Mouse (Mus musculus) midbrain, postnatal 0 days (tissue): ENCODE measurements at regions not wholly inside any gene's neighbourhood (a gene's known extent, or its start where the extent isn't known, plus 50 kb on each side); places are given as distances from the start of the nearest gene placed in this dataset.

Source experiments
- ATAC-seq: fragments of 200-750 bp; cut with Nextera tagmentation; 2 replicates; pipeline ENCODE4 v1.8.0; 2017; ENCODE audit warnings: moderate number of reproducible peaks, mild to moderate bottlenecking, moderate TSS enrichment, moderate library complexity; ENCODE audit not compliant: low FRiP score
- DNase-seq: peaks from one replicate; pipeline ENCODE4 v3.0.0-alpha.2; 2015; ENCODE audit warnings: low spot score
- H3K27ac ChIP-seq: fragments of 300-500 bp; sonication (generic); 2 replicates; pipeline ENCODE4 v1.5.1; 2014; ENCODE audit warnings: low read depth, mild to moderate bottlenecking, low read length, mixed read lengths
- H3K27me3 ChIP-seq: fragments of 300-500 bp; sonication (generic); 2 replicates; pipeline ENCODE4 v1.6.1; 2014; ENCODE audit warnings: low read length, control low read depth, mixed read lengths; ENCODE audit not compliant: insufficient read depth
- H3K36me3 ChIP-seq: fragments of 300-500 bp; sonication (generic); 2 replicates; pipeline ENCODE4 v1.6.1; 2014; ENCODE audit warnings: low read length, control low read depth, mixed read lengths; ENCODE audit not compliant: insufficient read depth
- H3K4me1 ChIP-seq: fragments of 300-500 bp; sonication (generic); 2 replicates; pipeline ENCODE4 v1.6.1; 2014; ENCODE audit warnings: mild to moderate bottlenecking, control low read depth, antibody characterized with exemption, low read length, mixed read lengths; ENCODE audit not compliant: insufficient read depth
- H3K4me2 ChIP-seq: fragments of 300-500 bp; sonication (generic); 2 replicates; pipeline ENCODE4 v1.6.1; 2014; ENCODE audit warnings: low read depth, mild to moderate bottlenecking, low read length, mixed read lengths; ENCODE audit not compliant: poor library complexity, severe bottlenecking
- H3K4me3 ChIP-seq: fragments of 300-500 bp; sonication (generic); 2 replicates; pipeline ENCODE4 v1.5.1; 2014; ENCODE audit warnings: low read depth, mild to moderate bottlenecking, low read length, moderate library complexity
- H3K9ac ChIP-seq: fragments of 300-500 bp; sonication (generic); replicated peaks from 2 replicates; pipeline ENCODE4 v1.6.1; 2014; ENCODE audit warnings: mild to moderate bottlenecking, low read length, moderate library complexity, mixed read lengths; ENCODE audit not compliant: poor library complexity, severe bottlenecking
- H3K9me3 ChIP-seq: fragments of 300-500 bp; sonication (generic); 2 replicates; pipeline ENCODE4 v1.6.1; 2016; ENCODE audit warnings: low read length, control low read depth
- CTCF ChIP-seq: IDR thresholded peaks from 2 replicates; pipeline ENCODE4 v1.5.1; 2016; ENCODE audit warnings: antibody characterized with exemption, mild to moderate bottlenecking
- WGBS: fragments of 180-500 bp; shearing (Covaris S2); extraction: QIAGEN DNeasy Blood & Tissue Kit; methylation state at CpG from one replicate; pipeline ENCODE4 v1.1.7; 2014; 5-methylcytosine and 5-hydroxymethylcytosine counted together

DNA sequence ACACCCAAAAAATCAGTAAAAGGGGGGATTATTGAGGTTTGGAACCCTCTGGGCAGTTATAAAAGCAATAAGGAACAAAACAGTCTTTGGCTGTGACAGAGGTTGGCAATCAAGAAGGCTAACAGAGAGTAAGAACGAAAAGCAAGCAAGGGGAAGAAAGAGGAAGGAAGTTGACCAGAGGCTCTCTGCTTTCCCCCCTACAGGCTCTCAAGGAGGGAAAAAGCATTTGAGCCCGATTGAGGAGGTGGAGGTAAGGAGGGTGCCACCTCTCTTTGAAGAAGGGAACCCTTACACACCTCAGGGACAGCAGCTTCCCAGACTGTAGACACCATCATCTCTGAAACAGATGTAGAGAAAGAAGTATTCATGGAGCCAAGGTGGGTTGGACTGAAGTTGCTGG is 194.6 kb upstream of the Hnrnpa3 start:
- peaks cover 2% of the 10 kb centered on the region; the same call in 1 of the 2 replicates for H3K4me1 ChIP-seq
- whole genome bisulfite sequencing = 47% methylated on average over 2 of the region's 2 CpGs
- H3K9ac ChIP-seq = no peak overlapping the region
- no peak overlapping the region for H3K4me2 ChIP-seq
- no peaks in the 10 kb centered on the region for H3K9me3 ChIP-seq
- H3K27me3 ChIP-seq = no peaks in the 10 kb centered on the region
- DNase-seq = no peak
- no peak overlapping the region for H3K4me3 ChIP-seq
- no peak overlapping the region for H3K27ac ChIP-seq
- TF ChIP-seq CTCF = no peak
- no peaks in the 10 kb centered on the region for H3K36me3 ChIP-seq
- ATAC-seq = no peak

DNA sequence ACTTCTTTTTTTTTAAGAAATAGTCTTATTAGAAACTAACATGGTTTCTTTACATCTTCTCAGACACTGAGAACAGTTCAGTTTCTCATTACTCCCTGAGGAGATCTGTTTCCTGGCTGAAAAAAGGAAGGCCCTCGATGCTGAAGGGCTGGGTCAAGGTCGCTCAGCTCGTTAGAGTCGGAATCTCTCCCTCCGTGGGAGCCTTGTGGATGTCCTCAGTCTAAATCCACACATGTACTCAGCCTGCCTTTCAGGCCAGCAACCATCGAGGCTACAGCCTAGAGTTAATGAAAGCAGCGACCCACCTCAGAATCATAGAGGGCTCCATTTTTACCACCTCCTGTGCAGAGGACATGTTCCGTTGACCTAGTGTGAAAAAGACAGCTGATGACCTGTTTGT is 190.2 kb upstream of the Hnrnpa3 start:
- 71% methylated on average over 8 of the region's 8 CpGs for WGBS
- DNase-seq = no peak
- H3K4me1 ChIP-seq = 0 out of 2 replicates have a peak, but pooled peaks cover 6% of the 10 kb centered on the region
- ATAC-seq = no peak
- TF ChIP-seq CTCF = no peak
- H3K4me2 ChIP-seq = no peak overlapping the region
- H3K9me3 ChIP-seq = no peaks in the 10 kb centered on the region
- no peak overlapping the region for H3K9ac ChIP-seq
- no peak overlapping the region for H3K4me3 ChIP-seq
- no peaks in the 10 kb centered on the region for H3K36me3 ChIP-seq
- no peak overlapping the region for H3K27ac ChIP-seq
- no peaks in the 10 kb centered on the region for H3K27me3 ChIP-seq

DNA sequence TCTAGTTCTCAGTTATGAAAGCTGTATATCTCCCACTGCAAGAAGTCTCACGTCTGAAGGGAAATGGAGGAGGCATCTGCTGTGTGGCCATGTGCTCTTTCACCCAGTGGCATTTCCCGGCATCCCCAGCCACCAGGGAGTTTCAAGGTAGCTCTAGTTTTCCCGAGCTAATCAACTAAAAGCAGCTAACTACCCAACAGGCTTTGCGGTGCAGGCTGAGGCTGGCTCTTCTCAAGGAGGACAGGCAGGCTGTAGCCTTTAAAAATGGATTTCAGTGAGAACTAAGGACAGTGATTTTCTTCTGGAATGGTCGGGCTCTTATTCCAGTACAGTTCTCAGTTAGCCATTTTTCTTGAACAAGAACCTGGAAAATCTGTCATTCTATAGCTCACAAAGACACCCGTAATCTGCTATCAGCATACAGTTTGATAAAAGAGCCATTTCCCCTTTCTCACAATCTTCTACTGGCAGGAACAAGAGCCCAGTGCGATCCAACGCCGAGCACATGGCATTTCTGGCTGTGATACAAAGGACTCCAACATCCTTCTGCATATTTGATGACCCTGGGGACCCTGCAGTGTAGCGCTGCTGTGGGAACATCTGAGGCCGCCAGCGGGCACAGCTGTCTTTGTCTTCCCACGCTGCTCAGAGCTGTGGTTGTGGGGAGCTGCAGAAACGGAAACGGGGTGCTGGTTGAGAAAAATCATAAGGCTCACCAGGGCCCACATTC is 188.9 kb upstream of the Hnrnpa3 start:
- ATAC-seq = peak; percentile 81
- no peak overlapping the region for H3K9ac ChIP-seq

DNA sequence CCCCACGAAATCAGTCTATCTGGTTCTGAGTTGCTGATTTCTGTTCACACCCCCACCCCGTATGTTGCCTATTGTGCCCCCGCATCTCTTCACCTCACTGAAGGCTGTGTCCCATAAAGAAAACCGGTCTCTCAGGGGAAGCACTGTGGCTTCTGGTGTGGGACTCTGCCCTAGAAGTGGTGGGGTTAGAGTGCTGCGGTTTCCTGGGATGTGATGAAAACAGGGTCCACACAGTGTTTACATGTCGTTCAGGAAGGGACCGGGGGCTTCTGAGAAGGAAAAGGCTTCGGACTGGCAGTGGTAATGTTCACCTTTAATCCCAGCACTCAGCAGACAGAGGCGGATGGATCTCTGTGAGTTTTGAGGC is 188.4 kb upstream of the Hnrnpa3 start:
- TF ChIP-seq CTCF = no peak
- 35% methylated on average over 9 of the region's 9 CpGs for WGBS
- ATAC-seq = no peak
- H3K27me3 ChIP-seq = no peaks in the 10 kb centered on the region
- H3K4me2 ChIP-seq = no peak overlapping the region
- DNase-seq = no peak
- H3K27ac ChIP-seq = peak overlapping the region; percentile 58; the same call in 1 of the 2 replicates
- no peak overlapping the region for H3K9ac ChIP-seq
- H3K4me3 ChIP-seq = no peak overlapping the region
- no peaks in the 10 kb centered on the region for H3K9me3 ChIP-seq
- H3K36me3 ChIP-seq = no peaks in the 10 kb centered on the region
- H3K4me1 ChIP-seq = 0 out of 2 replicates have a peak, but pooled peaks cover 6% of the 10 kb centered on the region

More for the DNA sequence above, 188.9 kb upstream of the Hnrnpa3 start:
- H3K4me3 ChIP-seq = no peak overlapping the region
- peak; percentile 81 for DNase-seq
- 0 out of 2 replicates have a peak, but pooled peaks cover 6% of the 10 kb centered on the region for H3K4me1 ChIP-seq
- H3K4me2 ChIP-seq = peak overlapping the region; percentile 2; the same call in 1 of the 2 replicates
- TF ChIP-seq CTCF = no peak
- H3K36me3 ChIP-seq = no peaks in the 10 kb centered on the region
- peak overlapping the region; percentile 58 for H3K27ac ChIP-seq
- WGBS = 10% methylated on average over 15 of the region's 15 CpGs
- H3K27me3 ChIP-seq = no peaks in the 10 kb centered on the region
- no peaks in the 10 kb centered on the region for H3K9me3 ChIP-seq

DNA sequence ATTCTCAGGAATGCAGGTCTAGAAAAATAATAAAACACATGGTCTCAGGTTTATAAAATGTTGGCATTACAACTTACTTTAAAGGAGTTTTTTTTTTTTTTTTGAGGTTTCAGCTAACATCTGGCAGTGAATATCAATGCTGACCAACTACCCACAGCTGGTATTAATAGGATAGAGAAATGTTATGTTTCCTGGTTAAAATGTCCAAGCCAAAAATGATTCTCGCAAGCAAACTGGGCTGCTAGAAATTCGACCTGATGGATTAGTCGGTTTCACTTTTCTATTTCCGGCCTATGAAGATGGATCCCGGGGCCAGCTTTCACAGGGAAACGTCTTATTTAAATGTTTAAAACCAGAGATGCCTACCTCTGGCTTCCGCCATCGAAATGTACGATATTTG is 186.6 kb upstream of the Hnrnpa3 start:
- no peaks in the 10 kb centered on the region for H3K36me3 ChIP-seq
- H3K4me2 ChIP-seq = no peak overlapping the region
- no peak for TF ChIP-seq CTCF
- no peak overlapping the region for H3K9ac ChIP-seq
- H3K4me3 ChIP-seq = no peak overlapping the region
- 83% methylated on average over 9 of the region's 9 CpGs for WGBS
- DNase-seq (no peak), ATAC-seq (no peak)
- no peaks in the 10 kb centered on the region for H3K9me3 ChIP-seq
- H3K4me1 ChIP-seq = 0 out of 2 replicates have a peak, but pooled peaks cover 6% of the 10 kb centered on the region
- no peaks in the 10 kb centered on the region for H3K27me3 ChIP-seq
- H3K27ac ChIP-seq = no peak overlapping the region

DNA sequence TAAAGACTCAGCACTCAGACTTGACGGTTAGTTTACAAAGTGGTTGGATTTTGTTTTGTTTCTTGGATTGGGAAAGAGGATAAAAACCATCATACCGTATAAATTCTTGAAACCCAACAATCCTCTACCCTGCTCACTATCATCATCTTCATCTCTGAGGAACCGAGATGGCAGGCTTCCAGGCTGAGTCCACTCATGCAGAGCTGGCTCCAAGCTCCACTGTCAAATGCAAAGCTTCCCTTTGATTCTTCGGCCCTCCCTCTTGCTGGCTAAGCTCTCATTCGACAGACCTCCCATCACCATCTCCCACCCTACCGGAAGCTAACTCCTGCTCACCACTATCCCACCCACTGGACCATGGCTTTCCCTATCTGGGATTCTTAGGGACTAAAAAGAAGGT is 184.6 kb upstream of the Hnrnpa3 start:
- WGBS = 54% methylated on average over 6 of the region's 6 CpGs
- Histone ChIP-seq H3K9ac (no peak overlapping the region), H3K4me1 (0 out of 2 replicates have a peak, but pooled peaks cover 6% of the 10 kb centered on the region), H3K27me3 (no peaks in the 10 kb centered on the region), H3K36me3 (no peaks in the 10 kb centered on the region), H3K27ac (no peak overlapping the region), H3K9me3 (no peaks in the 10 kb centered on the region), H3K4me2 (no peak overlapping the region), H3K4me3 (no peak overlapping the region)
- ATAC-seq (no peak), DNase-seq (no peak)
- TF ChIP-seq CTCF = no peak
